Mouse (Mus musculus): ENCODE measurements around the gene Npff.
A peak's percentile ranks its signal among the peaks of the same experiment; 100 is the strongest.

The Npff gene

DNA sequence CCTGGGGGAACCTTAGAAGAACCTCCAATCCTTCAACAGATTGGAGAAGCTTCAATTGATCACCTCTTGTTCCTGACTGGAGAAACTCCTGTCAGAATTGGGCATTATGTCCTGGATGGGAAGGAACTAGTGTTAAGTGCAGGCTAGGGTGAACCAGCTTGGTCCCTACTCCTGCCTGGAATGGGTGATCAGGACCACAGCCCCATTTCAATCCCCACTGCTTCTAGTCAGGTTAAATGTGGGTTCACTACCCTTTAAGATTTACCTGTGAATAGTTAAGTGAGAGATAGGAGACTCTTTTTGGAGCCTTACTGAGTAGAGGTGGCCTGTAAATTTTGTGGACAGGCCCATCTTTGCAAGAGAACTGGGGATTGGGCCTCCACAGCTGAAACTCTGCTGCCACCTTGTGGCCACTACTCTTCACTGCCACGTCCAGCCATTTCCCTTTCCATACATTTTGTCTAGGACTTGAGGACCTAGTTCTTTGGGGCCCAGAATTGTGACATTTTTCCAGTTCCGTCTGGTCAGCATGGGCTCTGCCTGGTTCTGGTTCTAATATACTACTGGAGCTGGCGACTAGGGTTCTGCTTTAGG is at the start of gene Npff:
Gene Npff (minus strand): TSS at position 51 of the 594 bp plus-strand sequence.
- DNase-seq (ENCODE audit: low spot score in 2 of 2) = peak; percentile 44 to 73

GRCm38 (mm10) chr15:102572081-102572480 is 47.3 kb upstream of the Npff start:
- DNase-seq (ENCODE audit: low spot score in 2 of 2) = no peak

- DNase-seq (ENCODE audit: low spot score in 2 of 2) = no peak
Measured at GRCm38 (mm10) chr15:102567849-102568248, 43.1 kb upstream of the Npff start.

DNA sequence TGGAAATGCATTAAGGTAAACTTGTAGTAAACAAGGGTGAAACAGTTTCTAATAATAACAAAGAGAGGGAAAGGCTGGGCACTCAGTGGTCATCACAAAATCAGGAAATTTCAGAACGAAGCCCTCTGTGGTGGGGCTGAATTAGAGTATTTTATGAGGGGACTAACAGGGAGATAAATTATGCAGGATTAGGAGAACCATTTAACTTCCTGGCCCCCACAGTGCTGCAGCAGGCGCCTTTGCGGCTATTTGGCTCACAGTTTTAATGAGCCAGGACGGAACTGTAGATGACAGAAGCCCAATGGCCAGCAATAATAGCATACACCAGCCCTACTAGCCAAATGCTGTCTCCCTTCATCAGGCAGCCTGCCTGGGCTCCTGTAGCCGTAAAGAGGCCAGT is 38.9 kb upstream of the Npff start:
- DNase-seq (ENCODE audit: low spot score in 2 of 2) = no peak

GRCm38 (mm10) chr15:102563061-102563460 is 38.3 kb upstream of the Npff start:
- no peak for DNase-seq (ENCODE audit: low spot score in 2 of 2)

- no peak for DNase-seq (ENCODE audit: low spot score in 2 of 2)
Measured at GRCm38 (mm10) chr15:102562491-102562890, 37.7 kb upstream of the Npff start.

DNA sequence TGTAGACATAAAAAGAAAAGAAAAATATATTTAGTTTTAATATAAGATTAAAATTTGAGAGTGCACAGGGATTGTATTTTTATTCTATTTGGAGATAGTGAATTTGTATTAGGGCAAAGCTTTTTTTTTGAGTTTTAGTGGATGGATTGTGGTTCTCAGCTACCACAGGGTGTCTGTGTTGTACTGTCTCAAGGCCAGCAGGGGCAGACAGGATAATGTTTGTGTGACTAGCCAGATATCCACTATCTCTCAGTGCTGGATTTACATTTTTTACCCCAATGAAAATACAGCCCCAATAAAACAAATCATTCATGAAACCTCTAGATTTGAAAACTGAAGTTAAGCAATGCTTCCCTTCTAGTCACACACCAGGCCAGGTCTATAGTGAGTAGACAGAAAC is 32.8 kb upstream of the Npff start:
- DNase-seq (ENCODE audit: low spot score in 2 of 2) = no peak

DNA sequence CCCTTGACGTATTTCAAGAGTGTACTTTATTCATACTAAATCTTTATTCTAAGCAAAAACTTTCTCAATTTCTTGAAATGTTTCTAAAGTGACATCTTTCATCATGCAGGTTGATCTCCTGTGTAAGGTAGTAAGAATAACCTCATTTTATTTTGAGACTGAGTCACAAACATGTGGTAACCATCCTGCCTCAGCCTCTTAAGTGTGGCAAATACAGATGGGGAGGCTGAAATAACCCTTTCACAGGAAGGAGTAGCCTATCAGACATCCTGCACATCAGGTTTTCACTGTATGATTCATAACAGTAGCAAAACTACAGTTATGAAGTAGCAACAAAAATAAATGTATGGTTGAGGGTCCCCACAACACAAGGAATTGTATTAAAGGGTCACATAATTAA is 30.8 kb upstream of the Npff start:
- DNase-seq (ENCODE audit: low spot score in 2 of 2) = no peak

GRCm38 (mm10) chr15:102552599-102552998 is 27.9 kb upstream of the Npff start:
- DNase-seq (ENCODE audit: low spot score in 2 of 2) = no peak

GRCm38 (mm10) chr15:102547478-102547877 is 22.7 kb upstream of the Npff start:
- no peak for DNase-seq (ENCODE audit: low spot score in 2 of 2)

GRCm38 (mm10) chr15:102546677-102547427 is 22.1 kb upstream of the Npff start:
- no peak for DNase-seq (ENCODE audit: low spot score in 2 of 2)

GRCm38 (mm10) chr15:102546246-102546645 is 21.5 kb upstream of the Npff start:
- no peak for DNase-seq (ENCODE audit: low spot score in 2 of 2)

GRCm38 (mm10) chr15:102544801-102545200 is 20.1 kb upstream of the Npff start:
- DNase-seq (ENCODE audit: low spot score in 2 of 2) = no peak

DNA sequence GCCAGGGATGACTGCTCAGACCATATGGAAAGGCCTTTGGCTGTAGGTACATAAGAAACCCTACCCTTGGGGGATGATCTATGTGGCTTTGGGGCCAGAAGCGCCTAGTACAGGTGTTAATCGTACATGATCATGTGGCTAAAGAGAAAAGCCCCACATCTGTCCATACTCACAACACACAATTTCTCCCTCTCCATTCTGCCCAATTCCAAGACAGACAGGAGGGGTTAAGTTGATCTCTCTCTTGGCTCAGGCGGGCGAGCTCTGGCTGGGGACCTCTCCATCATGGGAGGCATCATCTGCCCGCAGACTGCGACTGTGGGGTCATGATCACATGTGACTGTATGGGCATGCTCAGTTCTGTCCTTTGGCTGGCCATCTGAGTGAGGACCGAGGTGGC is 9.2 kb upstream of the Npff start:
- DNase-seq (ENCODE audit: low spot score in 2 of 2) = no peak

GRCm38 (mm10) chr15:102532106-102532900 is 7.6 kb upstream of the Npff start:
- DNase-seq (ENCODE audit: low spot score in 2 of 2) = no peak

DNA sequence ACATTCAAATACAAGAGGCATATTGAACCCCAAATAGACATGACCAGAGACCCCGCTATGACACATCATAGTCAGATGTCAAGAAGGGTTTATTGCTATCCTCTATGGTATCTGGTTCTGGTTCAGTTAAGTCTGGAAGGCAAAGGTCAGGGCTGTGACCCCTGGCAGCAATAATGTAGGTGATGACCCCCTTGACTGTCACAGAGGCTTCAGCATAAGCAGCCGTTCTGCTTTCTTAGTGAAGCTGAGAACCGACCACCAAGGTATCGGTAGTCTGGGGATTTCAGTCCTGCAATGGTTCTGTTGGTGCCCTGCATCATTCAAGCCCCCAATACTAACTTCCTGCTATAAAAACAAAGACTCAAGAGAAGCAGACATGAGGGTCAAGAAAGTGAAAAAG is 6.8 kb upstream of the Npff start:
- no peak for DNase-seq (ENCODE audit: low spot score in 2 of 2)

- DNase-seq (ENCODE audit: low spot score in 2 of 2) = no peak
Measured at GRCm38 (mm10) chr15:102530566-102530965, 5.8 kb upstream of the Npff start.

GRCm38 (mm10) chr15:102528396-102528795 is 3.7 kb upstream of the Npff start:
- DNase-seq (ENCODE audit: low spot score in 2 of 2) = no peak

DNA sequence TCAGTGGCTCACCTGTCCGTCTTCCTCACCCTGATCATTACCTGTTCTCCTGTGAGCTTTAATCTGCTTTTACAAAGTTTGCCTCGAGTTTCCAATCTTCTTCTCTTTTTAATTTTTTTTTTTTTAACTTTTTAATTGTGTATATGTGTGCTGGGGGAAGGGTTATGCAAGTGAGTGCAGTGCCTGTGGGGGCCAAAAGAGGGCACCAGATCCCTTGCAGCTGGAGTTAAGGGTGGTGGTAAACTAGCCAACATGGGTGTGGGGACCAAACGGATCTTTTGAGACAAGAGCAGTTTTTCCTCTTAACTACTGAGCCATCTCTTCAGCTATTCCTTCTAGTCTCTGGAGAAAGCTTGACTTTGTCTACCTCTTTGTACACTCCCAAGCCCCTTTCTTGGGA is 3.2 kb upstream of the Npff start:
- peak in 1 of 2 experiments; percentile 33 for DNase-seq (ENCODE audit: low spot score in 2 of 2)

DNA sequence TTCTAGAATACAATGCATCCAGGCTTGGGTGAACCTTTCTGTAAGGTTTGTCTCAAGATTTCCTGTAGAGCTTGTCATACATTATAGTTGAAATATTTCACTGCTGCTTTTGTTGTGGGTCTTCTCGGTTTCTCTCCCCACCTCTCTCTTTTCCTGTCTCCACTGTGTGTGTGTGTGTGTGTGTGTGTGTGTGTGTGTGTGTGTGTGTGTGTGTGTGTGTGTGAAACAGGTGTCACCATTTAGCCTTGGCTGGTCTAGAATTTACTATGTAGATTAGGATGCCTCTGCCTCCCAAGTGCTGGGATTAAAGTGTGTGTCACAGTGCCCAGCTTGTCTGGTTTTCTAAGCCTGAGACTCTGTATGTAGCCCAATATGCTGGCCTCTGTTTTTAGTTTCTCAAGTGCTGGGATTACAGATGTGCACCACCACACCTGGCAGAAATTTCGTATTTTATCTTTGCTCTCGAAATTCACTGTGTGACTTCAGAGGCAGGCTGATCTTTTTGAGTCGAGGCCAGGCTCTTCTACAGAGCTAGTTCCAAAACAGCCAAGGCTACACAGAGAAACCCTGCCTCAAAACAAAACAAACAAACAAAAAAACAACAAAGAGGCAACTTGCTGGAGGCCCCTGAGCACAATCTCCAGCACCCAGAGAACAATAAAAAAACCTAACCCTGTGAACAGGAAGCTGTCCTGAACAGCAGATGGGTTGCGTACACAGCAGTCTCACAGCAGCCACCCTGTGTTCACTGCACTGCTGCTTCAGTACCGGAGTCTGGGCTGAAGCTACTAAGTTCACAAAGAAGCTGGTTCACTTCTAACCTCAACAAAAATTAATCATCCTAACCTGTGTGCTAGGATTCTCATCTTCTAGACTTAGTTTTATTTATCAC is 1.6 kb upstream of the Npff start:
- DNase-seq (ENCODE audit: low spot score in 2 of 2) = no peak

GRCm38 (mm10) chr15:102521480-102521879 is 3.3 kb downstream of the Npff start:
- DNase-seq (ENCODE audit: low spot score in 2 of 2) = no peak

GRCm38 (mm10) chr15:102520416-102520815 is 4.3 kb downstream of the Npff start:
- no peak for DNase-seq (ENCODE audit: low spot score in 2 of 2)

Data from thymus, postnatal 10 days (tissue).